Mouse (Mus musculus): ENCODE data around the gene Kcne2. TPM values are rescaled to one million over a fixed set of nuclear protein-coding genes. Genes with fewer than 3 reads are reported as not detected.

Gene Kcne2
- 0.53 and 3.0 TPM in 2 replicates for polyA plus RNA-seq (2014; fragmentation: Nextera tagmentation; extraction: Ambion mirVana)

DNA sequence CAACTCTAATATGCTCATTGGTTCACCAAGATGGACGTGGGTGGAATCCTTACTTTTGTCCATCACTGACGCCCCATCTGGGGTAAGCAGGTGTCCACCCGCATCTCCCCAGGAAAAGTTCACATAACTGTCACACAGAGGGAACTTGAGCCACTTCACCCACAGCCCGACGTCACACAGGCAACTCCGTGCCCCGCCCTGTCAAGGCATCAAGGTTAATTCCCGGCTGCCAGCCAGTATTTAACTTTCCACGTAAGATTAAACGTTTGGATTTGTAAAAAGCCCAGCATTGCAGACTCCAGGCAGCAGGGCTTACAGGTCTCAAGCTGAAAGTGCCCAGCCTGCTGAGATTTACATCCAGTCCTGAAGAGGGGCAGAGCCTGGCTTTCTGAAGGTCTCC, at the start of gene Kcne2:
Kcne2 (plus strand) TSS at position 289 of the 400 bp plus-strand sequence.
- Histone ChIP-seq H3K9me3 (ENCODE audit: control insufficient read depth, low read length) (no peaks in the 10 kb centered on the region), H3K27me3 (ENCODE audit: control insufficient read depth, insufficient read depth, low read length) (no peaks in the 10 kb centered on the region), H3K9ac (replicated peaks; ENCODE audit: low read length) (no peak within 1 kb of the TSS), H3K4me1 (ENCODE audit: control insufficient read depth, insufficient read depth, low read length) (no peaks in the 10 kb centered on the region), H3K27ac (replicated peaks; ENCODE audit: low read depth, low read length) (no peak within 1 kb of the TSS), H3K4me2 (ENCODE audit: low read length) (no peak within 1 kb of the TSS), H3K4me3 (replicated peaks; ENCODE audit: low read depth, low read length) (no peak within 1 kb of the TSS), H3K36me3 (ENCODE audit: control insufficient read depth, insufficient read depth, low read length) (no peaks in the 10 kb centered on the region)
- no peak for DNase-seq
- WGBS, result 74% methylated on average over 10 of the region's 10 CpGs
- ATAC-seq (ENCODE audit: low FRiP score, low TSS enrichment), result no peak

DNA sequence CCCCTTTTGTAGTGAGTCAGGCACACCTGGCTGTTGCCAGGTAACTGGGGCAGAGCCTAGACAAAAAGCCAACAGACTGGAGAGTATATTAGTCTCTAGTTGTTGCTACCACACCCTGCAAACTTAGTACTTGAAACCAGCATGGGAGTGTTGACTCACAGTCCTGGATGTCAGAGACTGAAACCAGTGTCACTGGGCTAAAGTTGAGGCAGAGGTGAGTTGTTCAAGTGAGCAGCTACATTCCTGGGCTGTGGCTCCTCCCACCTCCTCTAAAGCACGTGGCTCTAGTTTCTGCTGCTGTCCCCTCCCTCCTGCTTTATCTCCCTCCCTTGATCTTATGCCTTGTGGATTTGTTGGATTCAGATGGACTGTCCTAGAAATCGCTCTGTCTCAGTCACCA, 46.3 kb upstream of the Kcne2 start:
- no peak overlapping the region for H3K27ac ChIP-seq (replicated peaks; ENCODE audit: low read depth, low read length)
- no peaks in the 10 kb centered on the region for H3K27me3 ChIP-seq (ENCODE audit: control insufficient read depth, insufficient read depth, low read length)
- no peaks in the 10 kb centered on the region for H3K36me3 ChIP-seq (ENCODE audit: control insufficient read depth, insufficient read depth, low read length)
- no peaks in the 10 kb centered on the region for H3K9me3 ChIP-seq (ENCODE audit: control insufficient read depth, low read length)
- no peak for ATAC-seq (ENCODE audit: low FRiP score, low TSS enrichment)
- no peak overlapping the region for H3K4me3 ChIP-seq (replicated peaks; ENCODE audit: low read depth, low read length)
- no peak overlapping the region for H3K4me2 ChIP-seq (ENCODE audit: low read length)
- no peaks in the 10 kb centered on the region for H3K4me1 ChIP-seq (ENCODE audit: control insufficient read depth, insufficient read depth, low read length)
- no peak overlapping the region for H3K9ac ChIP-seq (replicated peaks; ENCODE audit: low read length)
- no peak for DNase-seq
- 46% methylated on average over 2 of the region's 2 CpGs for WGBS

DNA sequence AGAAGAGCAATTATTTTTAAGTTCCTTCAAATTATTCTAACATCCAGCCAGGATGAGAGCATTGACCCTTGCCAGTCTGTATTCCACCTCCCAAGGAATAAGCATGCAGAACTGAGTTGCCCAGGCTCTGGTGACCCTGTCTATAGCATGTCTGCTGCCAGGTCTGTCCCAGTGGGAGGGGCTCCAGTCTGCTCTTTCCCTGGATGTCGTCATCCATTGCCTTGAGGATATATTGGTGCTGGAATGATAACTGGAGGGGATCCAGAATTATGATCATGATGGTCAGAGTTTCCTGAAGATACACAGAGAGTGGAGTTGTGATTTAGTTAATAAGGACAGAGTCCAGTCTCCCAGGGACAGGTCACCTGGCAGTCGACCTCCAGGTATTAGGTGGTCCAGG, 45.2 kb upstream of the Kcne2 start:
- Histone ChIP-seq H3K4me3 (replicated peaks; ENCODE audit: low read depth, low read length) (no peak overlapping the region), H3K4me1 (ENCODE audit: control insufficient read depth, insufficient read depth, low read length) (no peaks in the 10 kb centered on the region), H3K9ac (replicated peaks; ENCODE audit: low read length) (no peak overlapping the region), H3K27me3 (ENCODE audit: control insufficient read depth, insufficient read depth, low read length) (no peaks in the 10 kb centered on the region), H3K36me3 (ENCODE audit: control insufficient read depth, insufficient read depth, low read length) (no peaks in the 10 kb centered on the region), H3K9me3 (ENCODE audit: control insufficient read depth, low read length) (no peaks in the 10 kb centered on the region), H3K4me2 (ENCODE audit: low read length) (no peak overlapping the region), H3K27ac (replicated peaks; ENCODE audit: low read depth, low read length) (no peak overlapping the region)
- WGBS, result 63% methylated on average over 2 of the region's 2 CpGs
- no peak for ATAC-seq (ENCODE audit: low FRiP score, low TSS enrichment)
- DNase-seq, result no peak

DNA sequence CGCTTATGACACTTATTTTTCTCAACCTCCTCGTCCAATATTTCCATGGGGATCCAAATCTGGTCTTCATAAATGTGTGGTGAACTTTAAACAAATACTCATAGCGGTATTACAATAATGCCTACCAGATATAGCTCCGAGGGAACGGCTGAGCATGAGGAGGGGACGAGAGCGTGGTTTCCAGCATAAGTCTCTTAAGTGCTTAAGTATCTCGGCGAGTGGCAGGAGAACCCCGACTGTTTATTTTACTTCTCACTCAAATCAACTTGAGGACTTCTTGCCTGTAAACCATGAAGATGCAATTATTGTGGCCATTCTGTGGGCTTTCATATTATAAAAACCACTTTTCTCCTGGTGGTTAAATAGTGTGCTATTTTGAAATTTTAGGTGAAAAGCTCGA, 44.5 kb upstream of the Kcne2 start:
- 89% methylated on average over 11 of the region's 11 CpGs for WGBS
- no peaks in the 10 kb centered on the region for H3K9me3 ChIP-seq (ENCODE audit: control insufficient read depth, low read length)
- no peaks in the 10 kb centered on the region for H3K4me1 ChIP-seq (ENCODE audit: control insufficient read depth, insufficient read depth, low read length)
- no peak overlapping the region for H3K27ac ChIP-seq (replicated peaks; ENCODE audit: low read depth, low read length)
- no peak for DNase-seq
- no peak overlapping the region for H3K4me2 ChIP-seq (ENCODE audit: low read length)
- no peaks in the 10 kb centered on the region for H3K36me3 ChIP-seq (ENCODE audit: control insufficient read depth, insufficient read depth, low read length)
- H3K9ac ChIP-seq (replicated peaks; ENCODE audit: low read length), result no peak overlapping the region
- ATAC-seq (ENCODE audit: low FRiP score, low TSS enrichment), result no peak
- no peaks in the 10 kb centered on the region for H3K27me3 ChIP-seq (ENCODE audit: control insufficient read depth, insufficient read depth, low read length)
- H3K4me3 ChIP-seq (replicated peaks; ENCODE audit: low read depth, low read length), result no peak overlapping the region

DNA sequence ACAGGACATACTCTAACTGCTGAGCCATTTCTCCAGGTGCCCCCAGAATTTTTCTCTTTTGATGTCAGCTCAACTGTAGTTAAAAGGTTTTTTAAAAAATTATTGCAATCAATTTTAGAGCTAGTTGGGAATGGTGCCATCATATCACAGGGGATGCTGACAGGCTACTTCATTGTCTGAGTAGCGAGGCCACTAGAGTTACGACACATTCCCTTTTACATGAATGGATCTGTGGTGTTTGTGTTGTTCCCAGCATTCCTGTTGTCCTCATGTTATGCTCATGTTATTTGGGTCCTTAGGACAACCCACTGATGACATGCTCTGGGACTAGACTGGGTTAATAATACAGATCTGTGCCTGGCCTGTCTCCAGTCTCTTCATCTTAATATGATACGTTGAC, 42.5 kb upstream of the Kcne2 start:
- Histone ChIP-seq H3K4me3 (replicated peaks; ENCODE audit: low read depth, low read length) (no peak overlapping the region), H3K36me3 (ENCODE audit: control insufficient read depth, insufficient read depth, low read length) (no peaks in the 10 kb centered on the region), H3K9ac (replicated peaks; ENCODE audit: low read length) (no peak overlapping the region), H3K27ac (replicated peaks; ENCODE audit: low read depth, low read length) (no peak overlapping the region), H3K4me2 (ENCODE audit: low read length) (no peak overlapping the region), H3K27me3 (ENCODE audit: control insufficient read depth, insufficient read depth, low read length) (no peaks in the 10 kb centered on the region), H3K9me3 (ENCODE audit: control insufficient read depth, low read length) (no peaks in the 10 kb centered on the region), H3K4me1 (ENCODE audit: control insufficient read depth, insufficient read depth, low read length) (no peaks in the 10 kb centered on the region)
- WGBS, result 88% methylated on average over 3 of the region's 3 CpGs
- ATAC-seq (ENCODE audit: low FRiP score, low TSS enrichment), result no peak
- DNase-seq, result no peak

DNA sequence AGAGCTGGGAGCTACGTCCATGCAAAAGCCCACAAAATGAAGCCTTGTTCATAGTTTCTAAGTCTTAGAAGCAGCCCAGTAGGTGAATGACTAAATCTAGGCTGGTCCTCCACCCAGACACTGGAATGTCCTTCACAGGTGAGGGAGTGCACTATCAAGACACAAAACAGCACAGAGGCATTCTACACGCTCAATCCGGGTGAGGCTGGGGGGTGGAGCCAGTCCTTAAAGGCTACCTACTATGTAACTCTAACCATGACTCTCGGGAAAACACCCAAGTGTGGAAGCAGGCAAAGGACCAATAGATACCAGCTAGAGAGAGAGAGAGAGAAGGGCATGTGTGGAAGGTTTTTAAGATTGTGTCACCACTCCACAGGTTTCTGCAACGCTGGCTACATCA, 41.7 kb upstream of the Kcne2 start:
- H3K4me2 ChIP-seq (ENCODE audit: low read length), result no peak overlapping the region
- 89% methylated on average over 5 of the region's 5 CpGs for WGBS
- no peak overlapping the region for H3K4me3 ChIP-seq (replicated peaks; ENCODE audit: low read depth, low read length)
- H3K27me3 ChIP-seq (ENCODE audit: control insufficient read depth, insufficient read depth, low read length), result no peaks in the 10 kb centered on the region
- H3K36me3 ChIP-seq (ENCODE audit: control insufficient read depth, insufficient read depth, low read length), result no peaks in the 10 kb centered on the region
- H3K27ac ChIP-seq (replicated peaks; ENCODE audit: low read depth, low read length), result no peak overlapping the region
- H3K9me3 ChIP-seq (ENCODE audit: control insufficient read depth, low read length), result no peaks in the 10 kb centered on the region
- DNase-seq, result no peak
- no peaks in the 10 kb centered on the region for H3K4me1 ChIP-seq (ENCODE audit: control insufficient read depth, insufficient read depth, low read length)
- H3K9ac ChIP-seq (replicated peaks; ENCODE audit: low read length), result no peak overlapping the region
- no peak for ATAC-seq (ENCODE audit: low FRiP score, low TSS enrichment)

DNA sequence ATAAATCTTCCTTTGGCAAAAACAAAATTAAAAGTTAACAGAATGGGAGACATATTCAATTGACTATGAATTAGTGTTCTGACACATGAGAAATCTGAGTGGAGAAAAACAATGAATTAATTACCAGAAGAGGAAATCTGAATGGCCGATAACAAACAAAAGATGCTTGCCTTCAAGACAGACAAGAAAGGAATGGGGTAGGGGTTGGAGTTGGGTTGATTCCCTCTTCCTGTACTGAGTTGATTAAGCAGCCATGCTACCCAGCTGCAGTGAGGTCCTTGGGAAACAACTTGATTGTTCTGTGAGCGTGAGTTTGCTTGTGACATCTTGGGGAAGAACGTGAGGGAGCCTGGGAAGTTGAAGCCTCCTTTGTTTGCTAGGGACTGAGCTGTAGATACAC, 37.9 kb upstream of the Kcne2 start:
- 86% methylated on average over 3 of the region's 3 CpGs for WGBS
- Histone ChIP-seq H3K27ac (replicated peaks; ENCODE audit: low read depth, low read length) (no peak overlapping the region), H3K4me3 (replicated peaks; ENCODE audit: low read depth, low read length) (no peak overlapping the region), H3K4me1 (ENCODE audit: control insufficient read depth, insufficient read depth, low read length) (no peaks in the 10 kb centered on the region), H3K4me2 (ENCODE audit: low read length) (no peak overlapping the region), H3K9me3 (ENCODE audit: control insufficient read depth, low read length) (no peaks in the 10 kb centered on the region), H3K9ac (replicated peaks; ENCODE audit: low read length) (no peak overlapping the region), H3K36me3 (ENCODE audit: control insufficient read depth, insufficient read depth, low read length) (no peaks in the 10 kb centered on the region), H3K27me3 (ENCODE audit: control insufficient read depth, insufficient read depth, low read length) (no peaks in the 10 kb centered on the region)
- ATAC-seq (ENCODE audit: low FRiP score, low TSS enrichment) (no peak), DNase-seq (no peak)

DNA sequence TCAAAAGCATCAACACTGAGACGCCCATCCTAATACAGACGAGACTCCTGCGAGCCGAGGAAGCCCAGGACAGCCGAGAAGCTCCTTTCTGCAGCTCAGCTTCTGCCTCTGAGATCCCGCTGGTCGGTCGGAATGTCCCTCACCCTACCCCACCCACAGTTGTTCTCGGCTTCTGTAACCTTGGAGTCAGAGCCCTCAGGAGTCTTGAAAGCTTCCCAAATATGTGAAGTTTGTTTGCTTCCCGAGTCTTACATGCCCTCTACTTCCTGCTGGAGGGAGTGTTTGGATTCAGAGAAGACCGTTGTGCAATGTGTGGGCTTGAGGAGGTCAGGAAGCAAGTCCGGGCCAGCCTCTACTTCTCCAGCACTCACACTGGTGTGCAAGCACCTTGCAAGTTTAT, 24.3 kb upstream of the Kcne2 start:
- no peak overlapping the region for H3K27ac ChIP-seq (replicated peaks; ENCODE audit: low read depth, low read length)
- H3K4me3 ChIP-seq (replicated peaks; ENCODE audit: low read depth, low read length), result no peak overlapping the region
- H3K9ac ChIP-seq (replicated peaks; ENCODE audit: low read length), result no peak overlapping the region
- no peaks in the 10 kb centered on the region for H3K27me3 ChIP-seq (ENCODE audit: control insufficient read depth, insufficient read depth, low read length)
- H3K9me3 ChIP-seq (ENCODE audit: control insufficient read depth, low read length), result no peaks in the 10 kb centered on the region
- H3K4me1 ChIP-seq (ENCODE audit: control insufficient read depth, insufficient read depth, low read length), result no peaks in the 10 kb centered on the region
- no peak for DNase-seq
- no peaks in the 10 kb centered on the region for H3K36me3 ChIP-seq (ENCODE audit: control insufficient read depth, insufficient read depth, low read length)
- H3K4me2 ChIP-seq (ENCODE audit: low read length), result no peak overlapping the region
- no peak for ATAC-seq (ENCODE audit: low FRiP score, low TSS enrichment)
- WGBS, result 86% methylated on average over 12 of the region's 12 CpGs

DNA sequence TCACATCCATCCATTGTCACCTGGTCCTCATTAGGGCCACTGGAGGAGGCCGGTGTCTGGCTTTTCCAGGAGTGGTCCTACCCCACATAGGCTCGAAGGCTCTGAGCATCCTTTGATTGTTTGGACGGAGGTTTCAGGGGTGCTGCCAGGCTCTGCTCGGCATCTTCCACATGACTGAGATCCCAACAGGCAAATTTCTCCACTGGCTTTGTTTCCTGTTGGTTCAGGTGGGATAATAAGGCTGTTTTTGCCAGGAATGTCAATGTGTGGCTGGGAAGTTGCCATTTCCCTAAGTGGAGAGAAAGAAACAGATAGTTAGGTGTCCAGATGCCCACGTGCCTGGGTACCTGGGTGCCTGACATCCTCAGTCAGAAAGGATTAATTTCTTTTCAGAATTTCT, 17.7 kb upstream of the Kcne2 start:
- 90% methylated on average over 5 of the region's 5 CpGs for whole genome bisulfite sequencing
- no peaks in the 10 kb centered on the region for H3K9me3 ChIP-seq (ENCODE audit: control insufficient read depth, low read length)
- H3K4me3 ChIP-seq (replicated peaks; ENCODE audit: low read depth, low read length), result no peak overlapping the region
- no peaks in the 10 kb centered on the region for H3K4me1 ChIP-seq (ENCODE audit: control insufficient read depth, insufficient read depth, low read length)
- ATAC-seq (ENCODE audit: low FRiP score, low TSS enrichment), result no peak
- H3K27me3 ChIP-seq (ENCODE audit: control insufficient read depth, insufficient read depth, low read length), result no peaks in the 10 kb centered on the region
- no peak for DNase-seq
- no peak overlapping the region for H3K4me2 ChIP-seq (ENCODE audit: low read length)
- H3K27ac ChIP-seq (replicated peaks; ENCODE audit: low read depth, low read length), result no peak overlapping the region
- H3K9ac ChIP-seq (replicated peaks; ENCODE audit: low read length), result no peak overlapping the region
- H3K36me3 ChIP-seq (ENCODE audit: control insufficient read depth, insufficient read depth, low read length), result no peaks in the 10 kb centered on the region

All from midbrain, embryonic 14.5 days (tissue).